Mouse (Mus musculus) forebrain, embryonic 15.5 days (tissue): ENCODE data around the gene Gpr45. TPM values are rescaled to one million over a fixed set of nuclear protein-coding genes. Genes with fewer than 3 reads are reported as not detected.

Source experiments
- ATAC-seq: fragments of 200-750 bp; cut with Nextera tagmentation; replicated peaks from 2 replicates; pipeline ENCODE4 v1.8.0; 2017; ENCODE audit warnings: mild to moderate bottlenecking, moderate TSS enrichment, moderate library complexity
- H3K27ac ChIP-seq: fragments of 300-500 bp; sonication (generic); replicated peaks from 2 replicates; pipeline ENCODE4 v1.5.1; 2015; ENCODE audit warnings: mild to moderate bottlenecking, inconsistent platforms
- H3K27me3 ChIP-seq: fragments of 300-500 bp; sonication (generic); 2 replicates; pipeline ENCODE4 v1.6.1; 2015; ENCODE audit warnings: inconsistent platforms
- H3K36me3 ChIP-seq: fragments of 300-500 bp; sonication (generic); 2 replicates; pipeline ENCODE4 v1.6.1; 2015; ENCODE audit warnings: mild to moderate bottlenecking, inconsistent platforms
- H3K4me1 ChIP-seq: fragments of 300-500 bp; sonication (generic); 2 replicates; pipeline ENCODE4 v1.6.1; 2015; ENCODE audit warnings: inconsistent platforms
- H3K4me2 ChIP-seq: fragments of 300-500 bp; sonication (generic); replicated peaks from 2 replicates; pipeline ENCODE4 v1.6.1; 2015; ENCODE audit warnings: mild to moderate bottlenecking, inconsistent platforms
- H3K4me3 ChIP-seq: fragments of 300-500 bp; sonication (generic); 2 replicates; pipeline ENCODE4 v1.5.1; 2015; ENCODE audit warnings: mild to moderate bottlenecking, inconsistent platforms
- H3K9ac ChIP-seq: fragments of 300-500 bp; sonication (generic); replicated peaks from 2 replicates; pipeline ENCODE4 v1.6.1; 2015; ENCODE audit warnings: mild to moderate bottlenecking, inconsistent platforms
- H3K9me3 ChIP-seq: fragments of 300-500 bp; sonication (generic); 2 replicates; pipeline ENCODE4 v1.6.1; 2016; ENCODE audit warnings: inconsistent platforms
- WGBS: fragments of 180-500 bp; shearing (Covaris S2); methylation state at CpG from one replicate; pipeline ENCODE4 v1.1.7; 2015; ENCODE audit warnings: mixed read lengths; 5-methylcytosine and 5-hydroxymethylcytosine counted together
- microRNA-seq: library from miRNA; unstranded; fragments of <30 nt; microRNA quantifications from one replicate; pipeline ENCODE4, GENCODE M21; 2016
- polyA plus RNA-seq: library from polyadenylated mRNA; unstranded; fragments of >200 nt; fragmentation: Nextera tagmentation; extraction: Ambion mirVana; gene quantifications from 2 replicates; pipeline ENCODE4 v1.2.1, GENCODE M21; 2015

Gpr45 gene
- polyA plus RNA-seq, 1 experiment from 2014 or later: 35.3 TPM

DNA sequence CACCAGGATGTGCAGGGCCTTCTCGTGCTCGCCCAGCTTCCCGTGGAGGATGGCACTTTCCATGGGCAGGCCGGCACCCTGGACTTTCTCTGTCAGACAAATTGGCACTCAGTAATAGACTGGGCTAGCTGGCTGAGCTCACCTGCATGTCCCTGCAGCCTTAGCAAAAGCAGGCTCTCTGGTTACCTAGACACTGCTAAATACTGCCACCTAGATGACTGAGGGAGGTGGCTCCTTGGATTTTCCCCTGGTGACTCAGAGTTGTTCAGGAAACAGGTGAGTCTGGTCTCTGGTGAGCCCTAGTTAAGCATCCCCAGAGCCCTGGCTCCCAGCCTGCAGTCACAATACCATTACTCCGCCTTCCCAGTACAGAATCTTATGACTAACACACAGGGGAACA is 99.2 kb downstream of the Gpr45 start:
- Histone ChIP-seq H3K9me3 (no peaks in the 10 kb centered on the region), H3K9ac (no peak overlapping the region), H3K4me3 (no peak overlapping the region), H3K4me1 (no peaks in the 10 kb centered on the region), H3K4me2 (no peak overlapping the region), H3K27me3 (no peaks in the 10 kb centered on the region), H3K36me3 (peaks cover 57% of the 10 kb centered on the region), H3K27ac (no peak overlapping the region)
- peak; percentile 46; the same call in 1 of the 2 replicates for ATAC-seq
- 88% methylated on average over 5 of the region's 5 CpGs for WGBS

DNA sequence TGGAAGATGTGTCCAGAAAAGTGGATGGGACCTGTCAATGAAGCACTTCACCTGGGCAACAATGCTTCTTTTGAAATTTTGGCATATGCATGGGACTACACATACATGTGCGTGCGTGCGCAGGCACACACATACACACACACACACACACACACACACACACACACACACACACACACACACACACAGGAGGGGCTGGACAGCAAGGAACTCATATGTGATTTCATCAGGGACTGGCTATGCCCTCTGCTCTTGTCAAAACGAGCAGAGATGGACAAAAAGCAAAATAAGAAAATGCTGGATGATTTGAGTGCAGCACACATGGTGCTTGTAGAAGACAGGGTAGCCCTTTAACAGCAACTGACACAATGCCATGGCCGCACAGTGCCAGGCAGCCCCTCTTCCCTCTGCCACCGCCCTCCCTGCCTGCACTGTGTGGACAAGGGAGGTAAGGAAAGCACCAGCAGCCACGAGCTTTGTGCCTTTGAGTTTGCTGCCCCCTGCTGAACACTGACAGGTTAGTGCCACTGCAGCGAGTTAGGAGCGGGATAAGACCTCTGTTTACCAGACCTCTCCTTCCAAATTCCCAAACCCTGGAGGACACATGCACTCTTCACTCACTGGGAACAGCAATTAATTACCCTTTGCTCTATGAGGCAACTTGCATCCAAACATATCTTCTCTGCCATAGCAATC is 113.1 kb downstream of the Gpr45 start:
- WGBS: 44% methylated on average over 9 of the region's 9 CpGs
- ATAC-seq: peak; percentile 94
- no peaks in the 10 kb centered on the region for H3K9me3 ChIP-seq
- peaks cover 44% of the 10 kb centered on the region; the same call in 1 of the 2 replicates for H3K36me3 ChIP-seq
- peaks cover 2% of the 10 kb centered on the region; the same call in 1 of the 2 replicates for H3K4me1 ChIP-seq
- H3K4me3 ChIP-seq: no peak overlapping the region
- H3K27ac ChIP-seq: no peak overlapping the region
- no peak overlapping the region for H3K4me2 ChIP-seq
- no peak overlapping the region for H3K9ac ChIP-seq
- no peaks in the 10 kb centered on the region for H3K27me3 ChIP-seq

GRCm38 (mm10) chr1:43066573-43066972 is 113.9 kb downstream of the Gpr45 start:
- no peak overlapping the region for H3K27ac ChIP-seq
- peaks cover 2% of the 10 kb centered on the region; the same call in 1 of the 2 replicates for H3K4me1 ChIP-seq
- H3K9ac ChIP-seq: no peak overlapping the region
- H3K4me2 ChIP-seq: no peak overlapping the region
- no peaks in the 10 kb centered on the region for H3K9me3 ChIP-seq
- WGBS: 95% methylated on average over 8 of the region's 8 CpGs
- H3K27me3 ChIP-seq: no peaks in the 10 kb centered on the region
- peaks cover 39% of the 10 kb centered on the region; the same call in 1 of the 2 replicates for H3K36me3 ChIP-seq
- H3K4me3 ChIP-seq: no peak overlapping the region
- no peak for ATAC-seq

DNA sequence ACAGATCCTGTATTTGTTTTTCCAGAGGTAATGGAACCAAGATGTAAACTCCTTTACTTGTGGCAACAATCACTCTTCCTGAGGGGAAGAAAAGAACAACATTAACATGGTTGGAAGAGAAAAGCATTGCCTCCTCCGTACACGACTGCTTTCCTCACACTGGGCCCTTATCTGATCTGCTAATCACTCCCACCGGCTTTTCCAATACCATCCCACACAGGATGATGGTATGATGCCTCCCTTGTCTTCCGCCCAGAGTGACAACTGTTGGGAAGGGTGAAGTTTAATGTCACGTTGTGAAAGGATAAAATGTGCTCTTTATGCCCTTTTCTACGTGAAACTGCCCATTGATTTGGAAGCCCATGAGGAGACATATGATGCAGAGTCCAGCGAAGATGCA is 114.9 kb downstream of the Gpr45 start:
- Histone ChIP-seq H3K9me3 (no peaks in the 10 kb centered on the region), H3K36me3 (peaks cover 35% of the 10 kb centered on the region; the same call in 1 of the 2 replicates), H3K4me3 (no peak overlapping the region), H3K27me3 (no peaks in the 10 kb centered on the region), H3K27ac (no peak overlapping the region), H3K4me2 (no peak overlapping the region), H3K4me1 (peaks cover 2% of the 10 kb centered on the region; the same call in 1 of the 2 replicates), H3K9ac (no peak overlapping the region)
- no peak for ATAC-seq
- 88% methylated on average over 7 of the region's 7 CpGs for WGBS

GRCm38 (mm10) chr1:43070726-43071125 is 118.1 kb downstream of the Gpr45 start:
- H3K4me1 ChIP-seq: peaks cover 1% of the 10 kb centered on the region; the same call in 1 of the 2 replicates
- peaks cover 34% of the 10 kb centered on the region for H3K36me3 ChIP-seq
- H3K27me3 ChIP-seq: no peaks in the 10 kb centered on the region
- H3K27ac ChIP-seq: no peak overlapping the region
- 87% methylated on average over 5 of the region's 5 CpGs for WGBS
- no peak overlapping the region for H3K4me3 ChIP-seq
- H3K9me3 ChIP-seq: no peaks in the 10 kb centered on the region
- no peak overlapping the region for H3K9ac ChIP-seq
- no peak overlapping the region for H3K4me2 ChIP-seq
- no peak for ATAC-seq

DNA sequence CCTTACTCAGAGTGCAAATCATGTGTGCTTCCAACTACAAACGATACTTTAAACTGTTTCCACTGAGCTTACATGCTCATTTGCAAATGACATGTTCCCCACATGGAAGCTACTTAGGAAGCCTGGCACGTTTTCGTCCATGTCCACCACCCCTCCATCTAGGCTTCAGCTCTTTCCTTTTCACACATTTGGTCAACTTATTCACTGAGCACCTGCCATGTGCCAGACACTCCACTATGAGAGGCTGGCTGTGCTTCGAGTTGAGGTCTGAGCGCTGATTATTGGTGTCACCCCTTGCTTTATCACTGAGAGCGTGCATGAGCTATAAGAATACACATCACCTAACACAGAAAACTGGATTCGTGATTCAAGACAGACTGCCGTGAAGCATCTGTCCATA is 119.4 kb downstream of the Gpr45 start:
- Histone ChIP-seq H3K4me2 (no peak overlapping the region), H3K9me3 (no peaks in the 10 kb centered on the region), H3K9ac (no peak overlapping the region), H3K36me3 (peaks cover 27% of the 10 kb centered on the region), H3K4me1 (no peaks in the 10 kb centered on the region), H3K27me3 (no peaks in the 10 kb centered on the region), H3K4me3 (no peak overlapping the region), H3K27ac (no peak overlapping the region)
- ATAC-seq: no peak; the same call in 1 of the 2 replicates
- WGBS: 67% methylated on average over 8 of the region's 8 CpGs

GRCm38 (mm10) chr1:43072561-43072960 is 119.9 kb downstream of the Gpr45 start:
- Histone ChIP-seq H3K4me1 (no peaks in the 10 kb centered on the region), H3K9ac (no peak overlapping the region), H3K4me2 (no peak overlapping the region), H3K27me3 (no peaks in the 10 kb centered on the region), H3K9me3 (no peaks in the 10 kb centered on the region), H3K27ac (no peak overlapping the region), H3K4me3 (no peak overlapping the region), H3K36me3 (peaks cover 21% of the 10 kb centered on the region)
- WGBS: 82% methylated on average over 1 of the region's 1 CpGs
- no peak for ATAC-seq

DNA sequence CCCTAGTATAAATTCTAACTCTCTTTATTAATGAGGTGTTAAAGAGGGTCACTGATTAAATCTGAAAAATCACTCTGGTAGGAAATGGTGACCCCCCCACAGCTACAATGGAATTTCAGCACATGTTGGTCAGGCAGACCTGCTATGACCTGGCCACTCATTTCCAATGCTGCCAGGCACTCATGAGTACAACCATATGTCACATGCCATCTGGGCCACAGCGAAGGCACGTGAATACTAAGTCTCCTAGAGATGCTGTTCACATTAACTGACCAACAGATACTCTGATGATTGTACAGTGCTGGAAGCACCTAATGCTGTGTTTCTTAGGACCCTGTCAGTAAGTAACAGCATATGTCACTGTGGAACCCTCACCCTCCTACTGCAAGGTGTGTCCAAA is 122.1 kb downstream of the Gpr45 start:
- ATAC-seq: no peak
- no peak overlapping the region for H3K27ac ChIP-seq
- no peaks in the 10 kb centered on the region for H3K27me3 ChIP-seq
- 89% methylated on average over 2 of the region's 2 CpGs for WGBS
- H3K9ac ChIP-seq: no peak overlapping the region
- no peaks in the 10 kb centered on the region for H3K9me3 ChIP-seq
- no peak overlapping the region for H3K4me2 ChIP-seq
- H3K4me3 ChIP-seq: no peak overlapping the region
- H3K4me1 ChIP-seq: no peaks in the 10 kb centered on the region
- H3K36me3 ChIP-seq: peaks cover 16% of the 10 kb centered on the region

DNA sequence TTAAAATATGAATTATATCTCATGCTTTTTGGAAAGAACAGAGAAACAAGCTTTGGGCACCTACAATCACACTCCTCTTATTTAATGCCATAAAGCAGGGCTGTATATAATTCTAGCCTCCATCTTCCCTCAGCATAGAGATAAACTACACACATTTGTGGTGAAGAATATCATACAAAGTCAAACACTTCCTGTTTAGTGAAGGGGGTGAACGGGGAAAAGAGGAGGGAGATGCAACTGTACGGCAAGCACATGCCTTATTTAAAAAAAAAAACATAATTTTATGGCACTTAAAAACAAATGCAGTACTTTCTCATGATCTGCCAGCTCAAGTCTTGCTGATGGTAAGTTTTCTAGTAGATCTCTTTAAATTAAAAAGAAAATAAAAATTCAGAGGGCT is 125.5 kb downstream of the Gpr45 start:
- Histone ChIP-seq H3K9me3 (no peaks in the 10 kb centered on the region), H3K4me3 (no peak overlapping the region), H3K27me3 (no peaks in the 10 kb centered on the region), H3K4me1 (no peaks in the 10 kb centered on the region), H3K36me3 (peaks cover 13% of the 10 kb centered on the region), H3K9ac (no peak overlapping the region), H3K27ac (no peak overlapping the region), H3K4me2 (no peak overlapping the region)
- WGBS: 92% methylated on average over 2 of the region's 2 CpGs
- ATAC-seq: no peak

- Histone ChIP-seq H3K27ac (no peak overlapping the region), H3K4me2 (no peak overlapping the region), H3K9me3 (no peaks in the 10 kb centered on the region), H3K9ac (no peak overlapping the region), H3K4me3 (no peak overlapping the region), H3K4me1 (no peaks in the 10 kb centered on the region), H3K36me3 (no peaks in the 10 kb centered on the region), H3K27me3 (no peaks in the 10 kb centered on the region)
- 89% methylated on average over 5 of the region's 5 CpGs for WGBS
- ATAC-seq: no peak
Measured at GRCm38 (mm10) chr1:43082946-43083345, 130.3 kb downstream of the Gpr45 start.

Small RNA genes lying within 50 kb of the gene (microRNA-seq; reads per million reads assigned to microRNA genes)
- gene Gm24001: not detected

Other genes with a start within 250 kb of the Gpr45 start
- gene Mrps9, start 101.6 kb upstream of the Gpr45 start, polyA plus RNA-seq: 36.0 and 38.1 TPM in 2 replicates
- gene Tgfbrap1, start 145.8 kb downstream of the Gpr45 start, polyA plus RNA-seq: 18.1 and 18.2 TPM in 2 replicates
- 47.8 and 53.5 TPM in 2 replicates for gene AI597479, start 145.8 kb downstream of the Gpr45 start, polyA plus RNA-seq
- gene Fhl2, start 244.1 kb downstream of the Gpr45 start, polyA plus RNA-seq: 11.3 and 14.7 TPM in 2 replicates